Mouse (Mus musculus) layer of hippocampus, adult 9-10 months (tissue): ENCODE data around the gene St7.

Experiments used
- DNase-seq: peaks from one replicate; pipeline ENCODE4 v3.0.0; 2022; ENCODE audit warnings: low spot score

St7 gene

DNA sequence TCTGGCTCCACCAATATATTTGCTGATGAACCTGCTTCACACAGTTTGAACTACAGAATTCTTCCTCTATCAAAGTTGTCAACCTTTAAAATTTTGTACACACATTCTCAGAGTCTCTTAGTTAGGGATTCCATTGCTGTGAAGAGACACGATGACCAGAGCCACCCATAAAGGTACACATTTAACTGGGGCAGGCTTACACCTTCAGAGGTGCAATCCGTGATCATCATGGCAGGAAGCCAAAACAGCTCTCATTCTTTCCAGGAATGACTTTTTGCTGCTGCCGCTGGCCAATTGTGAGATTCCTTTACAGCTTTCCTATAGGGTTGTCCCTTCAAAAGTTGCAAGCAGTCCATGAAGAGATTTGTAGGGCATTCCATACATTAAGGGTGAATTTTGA is 210.6 kb downstream of the St7 start:
- no peak for DNase-seq

DNA sequence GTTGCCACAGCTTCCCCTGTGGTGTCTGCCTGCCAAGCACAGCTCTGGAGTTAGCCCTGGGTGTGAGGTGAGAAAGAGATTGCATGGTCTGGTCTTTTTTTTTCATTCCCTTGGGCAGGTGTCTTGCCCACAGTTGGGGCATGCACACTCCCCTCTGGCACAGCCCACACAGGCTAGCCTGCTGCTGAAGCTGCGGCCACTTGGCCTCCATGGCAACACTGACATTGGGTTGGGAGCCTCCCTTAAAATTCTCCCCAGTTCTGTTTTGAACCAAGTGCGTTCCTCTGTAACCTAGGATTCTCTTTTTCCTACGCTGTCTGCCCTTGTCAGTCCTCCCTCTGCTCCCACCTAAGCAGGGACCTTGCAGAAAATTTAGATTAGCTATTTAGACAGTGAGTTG is 213.0 kb downstream of the St7 start:
- no peak for DNase-seq

DNA sequence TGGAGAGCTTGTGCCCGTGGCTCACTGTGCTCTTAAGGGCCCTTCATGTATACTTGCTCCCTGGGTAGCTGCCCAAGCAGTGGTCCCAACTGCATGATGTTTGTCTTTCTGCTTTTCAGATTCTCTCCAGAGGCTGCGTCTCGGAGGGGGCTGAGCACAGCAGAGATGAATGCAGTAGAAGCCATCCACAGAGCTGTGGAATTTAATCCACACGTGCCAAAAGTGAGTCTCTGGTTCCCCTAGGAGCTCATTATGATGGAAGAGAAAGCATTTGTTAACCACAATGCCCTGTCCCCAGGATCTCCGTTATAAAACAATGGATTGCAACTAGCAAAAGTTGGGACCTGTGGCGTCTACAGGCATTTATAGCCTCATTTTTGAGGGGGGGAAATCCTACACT is 213.6 kb downstream of the St7 start:
- DNase-seq: no peak

DNA sequence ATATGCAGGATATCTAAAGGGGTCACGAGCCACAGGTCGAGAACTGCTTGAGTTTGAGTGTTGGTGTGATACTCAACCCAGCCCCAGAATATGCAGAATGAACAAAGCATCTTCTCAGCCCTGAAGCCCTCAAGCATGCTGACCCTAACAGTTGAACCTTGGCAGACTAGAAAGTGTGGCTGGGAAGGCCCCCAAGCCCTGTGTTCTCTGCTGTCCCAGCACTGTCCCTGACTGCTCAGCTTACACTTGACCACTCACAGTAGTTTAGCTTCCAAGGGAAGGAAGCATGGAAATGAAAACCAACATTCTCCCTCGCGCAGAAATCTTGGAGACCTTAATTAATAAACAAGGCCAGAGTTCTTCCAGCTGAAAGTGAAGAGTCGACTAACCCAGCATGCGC is 219.6 kb downstream of the St7 start:
- DNase-seq: no peak

DNA sequence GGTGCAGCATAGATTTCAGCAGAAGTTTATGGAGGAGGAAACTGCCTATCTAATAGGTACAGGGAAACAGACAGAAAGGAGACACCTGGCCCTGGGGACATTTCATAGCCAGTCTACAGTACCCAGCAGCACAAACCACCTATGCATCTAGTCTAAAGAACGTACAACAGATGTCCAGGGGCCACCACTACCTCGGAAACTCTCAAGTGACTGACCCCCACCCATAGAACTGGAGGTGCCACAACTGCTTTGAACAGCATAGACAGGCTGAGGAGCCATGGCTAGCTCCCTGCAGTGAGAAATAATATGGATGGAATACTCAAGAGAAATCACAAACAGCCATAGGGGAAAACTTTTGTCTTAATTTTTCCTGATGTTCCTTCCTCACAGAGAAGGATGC is 220.1 kb downstream of the St7 start:
- DNase-seq: no peak

DNA sequence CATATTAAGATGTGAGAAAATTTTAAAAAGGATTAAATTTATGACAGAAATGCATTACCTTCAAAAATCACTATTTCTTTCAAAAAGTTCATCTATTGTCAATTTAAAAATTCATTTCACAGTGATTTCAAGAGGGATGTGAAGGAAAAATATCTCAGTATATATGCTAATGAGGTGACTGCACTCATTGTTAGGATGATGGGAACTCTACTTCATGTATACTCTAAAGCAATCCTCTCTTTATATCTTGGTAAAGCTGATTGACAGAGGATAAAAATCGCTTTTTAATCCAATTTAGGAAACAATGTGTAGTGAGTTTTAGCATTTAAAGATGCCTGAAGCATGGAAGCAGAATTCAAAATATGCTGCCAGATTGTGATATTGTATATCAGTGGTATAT is 220.6 kb downstream of the St7 start:
- DNase-seq: no peak

DNA sequence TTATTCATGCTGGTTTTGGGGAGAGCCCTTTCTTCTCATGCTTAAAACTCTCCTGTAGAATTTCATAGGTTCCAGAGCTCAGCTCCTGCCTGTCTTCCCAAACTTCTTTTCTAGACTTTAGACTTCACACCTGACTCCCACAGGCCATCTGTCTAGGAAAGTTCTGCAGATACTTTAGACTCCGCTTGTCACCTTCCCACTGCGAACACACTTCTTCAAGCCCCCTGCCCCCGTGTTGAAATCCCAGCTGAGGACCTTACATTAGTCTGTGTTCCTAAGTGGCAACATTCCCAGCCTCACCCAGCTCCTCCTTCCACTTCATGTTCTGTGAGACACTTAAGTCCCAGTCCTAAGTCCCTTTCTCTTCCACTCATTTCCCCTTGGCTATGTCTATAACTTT is 221.6 kb downstream of the St7 start:
- no peak for DNase-seq

DNA sequence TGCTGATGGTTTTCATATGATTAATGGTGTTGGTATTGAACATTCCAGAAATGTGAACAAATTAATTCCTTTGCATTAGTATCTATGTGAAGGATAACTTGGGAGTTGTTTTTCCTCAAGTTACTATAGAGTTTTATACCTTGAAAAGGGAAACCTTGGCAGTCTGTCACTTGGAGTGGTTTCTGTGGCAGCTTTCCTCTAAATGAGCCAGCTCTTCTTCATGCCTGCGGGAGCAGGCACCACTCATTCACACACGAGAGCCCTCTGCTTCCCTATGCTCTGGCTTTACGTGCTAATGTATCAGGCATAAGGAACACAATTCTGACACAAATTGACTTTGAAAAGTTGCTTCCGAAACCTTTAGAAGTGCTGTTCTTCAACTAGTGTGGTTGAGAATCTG is 224.5 kb downstream of the St7 start:
- DNase-seq: no peak

DNA sequence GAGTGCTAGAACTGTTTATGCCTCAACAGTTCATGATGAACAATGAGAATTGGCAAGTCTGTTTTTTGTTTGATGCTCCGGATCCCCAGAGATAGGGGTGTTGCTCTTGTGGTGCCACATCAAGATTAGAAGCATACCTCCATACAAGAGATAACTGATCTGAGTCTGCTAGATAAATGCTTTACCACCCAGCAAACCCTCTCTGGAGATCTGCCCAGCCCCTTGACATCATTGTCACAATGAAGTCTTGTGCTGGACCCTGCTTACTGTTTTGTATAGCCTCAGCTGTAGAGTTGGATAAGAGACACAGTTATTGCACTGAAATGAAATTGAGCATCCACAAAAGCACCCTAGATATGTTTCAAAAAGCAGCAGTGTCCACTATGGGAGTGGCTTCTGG is 229.4 kb downstream of the St7 start:
- DNase-seq: no peak

DNA sequence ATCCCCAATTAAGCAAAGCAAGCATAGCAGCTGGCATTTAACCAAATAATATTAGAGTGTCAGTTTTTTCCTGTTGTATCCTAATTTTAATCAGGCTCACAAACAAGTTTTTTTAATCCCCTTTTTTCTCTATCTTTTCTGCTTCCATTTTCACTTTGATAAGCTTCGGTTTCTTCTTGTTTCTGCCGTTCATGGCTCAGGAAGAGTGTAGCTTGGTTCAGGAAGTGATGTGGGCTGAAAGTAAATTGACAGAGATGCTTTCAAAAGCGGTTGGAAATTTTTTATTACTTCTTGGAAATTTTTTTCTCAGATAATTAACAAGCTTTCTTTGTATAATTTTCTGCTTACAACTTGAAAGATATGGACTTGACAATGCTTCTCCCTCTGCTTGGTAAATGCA is 230.2 kb downstream of the St7 start:
- no peak for DNase-seq

DNA sequence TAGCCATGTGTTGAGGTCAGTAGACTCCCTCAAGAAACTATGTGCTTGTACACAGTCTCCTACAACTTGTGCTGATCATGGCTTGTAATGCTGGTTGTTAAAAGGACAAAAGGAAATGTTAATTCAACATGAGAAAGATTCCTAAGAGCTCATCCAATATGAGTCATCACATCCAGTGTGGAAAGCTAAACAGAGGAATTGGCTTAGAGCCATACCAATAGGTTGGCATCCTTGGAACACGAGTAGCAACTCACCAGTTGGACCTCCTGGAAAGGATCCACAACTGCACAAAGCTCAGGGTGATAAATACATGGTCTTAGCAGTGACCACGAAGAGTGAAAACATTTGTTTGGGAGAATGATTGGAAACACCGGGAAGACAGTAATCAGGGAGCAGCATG is 230.6 kb downstream of the St7 start:
- no peak for DNase-seq

DNA sequence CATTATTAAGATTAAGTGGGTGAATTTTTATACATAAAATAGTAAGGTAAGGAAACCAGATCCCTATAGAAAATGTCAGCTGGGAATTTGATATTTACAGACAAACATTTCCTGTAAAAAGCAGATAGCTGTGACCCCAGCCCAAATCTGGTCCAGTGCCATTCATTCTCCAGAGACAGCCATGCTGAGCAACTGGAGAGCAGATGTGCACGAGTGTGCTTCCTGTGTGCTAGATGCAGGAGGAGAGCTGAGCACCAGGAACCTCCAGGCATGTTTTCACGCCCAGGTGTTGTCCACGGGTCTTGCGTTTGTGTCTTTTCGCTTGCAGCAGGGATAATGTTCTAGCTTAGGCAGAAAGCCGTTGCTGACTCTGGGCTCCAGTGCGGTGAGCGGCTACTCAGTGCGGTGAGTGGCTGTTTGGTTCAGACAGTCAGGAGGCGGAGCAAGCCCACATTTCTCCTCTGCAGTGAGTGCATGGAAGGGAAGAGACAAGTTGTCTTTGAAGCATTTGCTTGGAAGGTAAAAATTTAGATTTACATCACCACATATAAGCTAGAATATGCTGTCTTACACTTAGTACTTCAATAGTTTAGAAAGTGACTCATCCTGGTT is 231.3 kb downstream of the St7 start:
- DNase-seq: no peak

DNA sequence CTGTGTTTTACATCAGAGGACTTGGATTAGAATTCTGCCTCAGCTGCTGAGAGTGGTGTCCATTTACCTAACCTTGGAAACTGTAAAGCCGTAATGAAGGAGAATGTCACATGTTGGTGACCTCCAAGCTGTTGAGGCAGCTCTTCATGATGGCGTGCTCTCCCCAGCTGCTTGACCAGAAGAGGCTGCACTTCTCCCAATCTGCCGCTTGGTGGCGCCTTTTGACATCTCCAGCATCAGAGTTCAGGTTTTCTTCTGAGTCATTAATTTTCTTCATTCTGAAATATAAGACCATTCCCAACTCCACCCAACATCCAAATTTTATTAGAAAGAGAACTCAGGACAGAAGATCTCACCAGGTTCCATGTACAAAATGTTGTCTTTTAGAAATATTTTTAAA is 232.5 kb downstream of the St7 start:
- DNase-seq: no peak

DNA sequence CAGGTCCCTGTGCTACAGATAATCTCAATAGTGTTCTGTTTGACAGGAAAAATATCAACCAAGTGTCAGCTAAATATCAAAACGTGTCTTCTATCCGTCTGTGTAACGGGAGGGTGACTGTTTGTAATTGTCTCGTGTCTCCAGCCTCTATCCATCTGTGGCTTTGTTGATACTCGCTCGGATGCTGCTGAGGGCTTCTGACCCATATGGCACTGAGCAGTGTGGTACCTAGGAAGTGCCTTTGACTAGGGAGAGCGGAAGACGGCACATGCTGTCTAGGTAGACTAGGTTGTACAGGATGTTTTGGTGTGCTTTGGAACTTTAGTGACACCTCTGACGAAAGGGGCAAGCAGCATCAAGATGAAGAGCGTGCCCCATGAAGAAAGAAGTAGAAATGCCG is 235.0 kb downstream of the St7 start:
- no peak for DNase-seq

DNA sequence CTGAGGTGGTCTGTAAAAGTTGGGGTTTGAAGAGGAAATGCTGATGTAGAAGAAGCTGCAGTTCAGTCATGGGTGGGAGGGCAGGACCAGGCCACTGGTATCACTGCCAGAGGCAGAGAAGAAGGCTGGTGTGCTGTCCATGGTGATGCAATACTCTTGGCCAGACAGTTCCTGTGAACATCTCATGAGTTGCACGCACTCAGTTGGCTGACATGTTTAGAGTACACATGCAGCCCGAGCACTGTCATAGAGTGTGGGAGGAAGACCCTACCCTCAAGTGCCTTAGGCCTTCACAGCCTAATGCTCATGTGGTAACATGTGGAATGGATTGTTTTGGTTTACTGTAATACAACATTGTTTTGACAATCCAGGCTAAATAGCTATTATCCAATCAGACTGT is 238.5 kb downstream of the St7 start:
- DNase-seq: no peak

DNA sequence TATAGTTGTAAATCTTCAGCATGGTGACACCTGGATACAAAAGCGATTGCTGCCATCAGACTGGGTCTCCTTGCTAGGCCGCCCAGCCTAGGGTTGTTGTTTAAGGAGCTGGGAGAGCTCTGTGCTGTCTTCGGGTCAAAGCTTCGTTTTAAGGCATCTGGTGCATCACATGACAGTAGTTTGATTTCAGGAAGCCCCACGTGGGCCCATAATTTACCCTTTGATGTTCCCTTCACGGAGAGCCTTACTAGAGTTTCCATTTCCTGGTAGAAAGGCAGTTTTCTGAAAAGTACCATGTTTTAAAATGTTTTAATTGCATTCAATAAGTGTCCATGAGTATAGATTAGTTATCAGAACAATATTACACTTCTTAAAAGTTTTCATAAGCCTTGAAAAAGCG is 239.1 kb downstream of the St7 start:
- DNase-seq: no peak

DNA sequence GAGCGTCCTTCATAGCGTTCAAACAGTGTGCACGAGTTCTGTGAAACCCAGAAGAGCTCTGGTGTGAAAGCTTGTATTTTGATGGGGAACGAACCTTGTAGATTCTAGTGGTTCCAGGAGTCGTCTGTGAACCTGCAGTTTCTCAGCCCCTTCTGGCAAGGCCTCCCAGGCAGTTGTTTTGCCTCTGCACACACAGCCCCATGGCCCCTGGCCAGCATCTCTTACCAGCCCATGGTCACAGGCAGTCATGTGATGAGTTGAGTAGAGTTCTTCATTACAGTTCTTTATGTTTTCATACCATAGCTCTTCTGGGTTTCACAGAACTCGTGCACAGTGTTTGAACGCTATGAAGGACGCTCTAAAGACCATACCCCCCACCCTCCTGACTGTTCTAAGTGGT is 240.1 kb downstream of the St7 start:
- DNase-seq: no peak

DNA sequence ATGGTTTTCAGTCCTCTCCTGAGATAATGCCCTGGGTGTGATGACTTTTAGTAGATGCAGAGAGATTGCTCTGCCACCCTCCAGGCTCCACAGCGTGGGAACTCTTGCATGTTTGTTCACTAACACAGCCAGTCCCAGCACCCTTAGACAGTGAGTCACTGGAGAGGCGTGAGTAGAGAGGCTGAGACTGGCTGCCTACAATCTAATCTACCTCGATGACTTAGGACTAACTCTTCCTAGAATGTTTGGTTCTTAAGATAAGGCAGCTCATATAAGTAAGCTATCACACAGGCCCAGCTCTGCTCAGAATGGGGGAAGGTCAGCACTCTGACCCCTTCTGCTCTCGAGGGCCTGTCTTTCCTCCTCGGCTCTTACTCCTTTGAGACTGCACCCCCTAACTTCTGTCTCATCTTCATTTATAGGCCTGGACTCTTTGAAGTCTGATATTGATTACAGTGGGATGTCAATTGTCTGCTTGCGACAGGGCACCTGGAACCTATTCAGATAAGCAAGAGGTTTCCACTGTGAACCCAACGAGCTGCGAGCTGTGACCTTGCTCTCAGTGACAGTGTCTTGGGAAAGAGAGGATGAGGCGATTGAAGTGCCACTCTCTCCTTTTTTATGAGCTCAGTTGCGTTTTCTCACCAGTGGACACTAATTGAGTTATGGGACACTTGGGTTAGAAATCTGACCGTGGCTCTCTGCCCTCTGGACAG is 246.1 kb downstream of the St7 start:
- DNase-seq: no peak

DNA sequence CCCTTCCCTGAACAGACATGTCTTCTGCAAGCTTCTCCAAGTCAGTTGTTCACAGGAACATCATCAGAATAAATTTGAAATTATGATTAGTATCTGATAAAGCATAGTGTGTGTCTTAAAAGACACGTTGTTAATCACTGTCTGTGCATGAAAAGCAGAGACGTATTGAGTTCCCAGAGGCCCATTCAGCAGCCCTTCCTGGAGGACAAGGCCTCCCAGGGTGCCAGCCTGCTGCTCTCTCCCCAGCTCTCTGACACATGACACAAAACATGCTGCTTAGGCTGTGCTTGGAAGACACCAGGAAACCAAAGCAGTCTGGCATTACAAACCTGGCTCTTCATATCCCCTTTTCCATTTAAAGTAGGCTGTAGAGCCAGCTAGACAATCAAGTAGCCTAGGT is 249.2 kb downstream of the St7 start:
- DNase-seq: no peak

DNA sequence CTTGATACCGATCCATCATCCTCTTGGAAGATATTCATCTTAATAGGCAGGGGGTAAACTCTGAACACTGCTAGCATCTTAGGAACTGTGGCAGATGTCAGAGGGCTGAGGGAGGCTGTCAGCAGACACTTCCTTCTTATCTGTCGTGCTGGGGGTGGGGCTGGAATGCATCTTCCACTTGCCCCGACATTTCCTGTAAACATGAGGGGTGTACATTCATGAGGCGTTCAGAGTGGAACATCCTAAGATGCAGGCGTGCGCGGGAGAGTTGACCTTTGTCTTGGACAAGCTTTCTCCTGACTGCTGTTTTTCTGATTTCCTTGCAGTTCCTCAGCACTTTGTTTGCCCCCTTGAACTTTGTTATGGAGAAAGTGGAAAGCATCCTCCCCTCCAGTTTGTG is 249.6 kb downstream of the St7 start:
- DNase-seq: no peak

DNA sequence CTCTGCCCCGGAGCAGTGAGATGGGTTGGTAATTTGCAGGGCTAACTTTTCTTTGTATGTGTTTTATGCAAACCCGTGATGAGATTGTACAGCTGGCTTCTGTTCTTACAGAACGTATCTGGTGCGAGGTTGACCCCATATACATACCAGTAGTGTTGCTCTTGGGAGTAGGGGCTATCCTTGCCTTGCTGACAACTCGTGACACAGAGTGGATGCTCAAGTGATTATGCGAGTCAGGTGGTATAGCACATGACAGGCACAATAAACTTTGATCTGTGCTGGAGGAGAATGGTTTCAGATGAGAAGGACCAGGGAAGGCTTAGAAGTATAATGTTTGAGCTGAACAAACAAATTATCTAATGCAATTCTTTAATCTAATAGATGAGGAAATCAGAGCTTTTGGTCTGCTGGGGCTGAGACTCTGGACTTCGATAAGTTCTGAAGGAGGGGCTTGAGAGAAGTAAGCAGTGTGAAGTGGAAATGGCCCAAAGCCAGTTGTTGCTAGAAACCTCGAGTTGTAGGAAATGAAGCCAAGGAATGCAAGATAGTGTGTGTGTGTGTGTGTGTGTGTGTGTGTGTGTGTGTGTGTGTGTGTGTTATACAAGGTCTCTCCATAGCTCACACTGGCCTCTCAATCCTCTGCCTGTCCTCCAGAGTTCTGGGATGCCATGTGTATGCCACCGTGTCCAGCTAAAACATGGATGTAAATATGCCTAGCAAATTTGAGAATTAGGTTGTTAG is 251.3 kb downstream of the St7 start:
- DNase-seq: no peak

DNA sequence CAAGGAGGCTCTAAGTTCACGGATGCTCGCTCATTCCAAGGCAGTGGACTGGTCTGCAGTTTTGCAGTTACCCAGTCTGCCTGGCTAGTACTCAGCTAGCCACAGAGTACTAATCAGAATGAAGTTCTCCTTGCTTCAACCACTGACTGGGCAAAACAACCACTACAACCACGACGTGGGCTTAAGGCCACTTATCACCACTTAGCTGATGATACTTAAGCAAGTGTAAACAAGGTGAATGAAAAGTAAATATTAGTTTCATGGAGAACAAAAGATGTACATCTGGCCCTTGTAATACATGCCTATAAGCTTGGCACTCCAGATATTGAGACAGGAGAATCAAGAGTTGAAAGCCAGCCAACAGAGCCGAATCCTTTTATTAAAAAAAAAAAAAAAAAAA is 253.7 kb downstream of the St7 start:
- DNase-seq: no peak

DNA sequence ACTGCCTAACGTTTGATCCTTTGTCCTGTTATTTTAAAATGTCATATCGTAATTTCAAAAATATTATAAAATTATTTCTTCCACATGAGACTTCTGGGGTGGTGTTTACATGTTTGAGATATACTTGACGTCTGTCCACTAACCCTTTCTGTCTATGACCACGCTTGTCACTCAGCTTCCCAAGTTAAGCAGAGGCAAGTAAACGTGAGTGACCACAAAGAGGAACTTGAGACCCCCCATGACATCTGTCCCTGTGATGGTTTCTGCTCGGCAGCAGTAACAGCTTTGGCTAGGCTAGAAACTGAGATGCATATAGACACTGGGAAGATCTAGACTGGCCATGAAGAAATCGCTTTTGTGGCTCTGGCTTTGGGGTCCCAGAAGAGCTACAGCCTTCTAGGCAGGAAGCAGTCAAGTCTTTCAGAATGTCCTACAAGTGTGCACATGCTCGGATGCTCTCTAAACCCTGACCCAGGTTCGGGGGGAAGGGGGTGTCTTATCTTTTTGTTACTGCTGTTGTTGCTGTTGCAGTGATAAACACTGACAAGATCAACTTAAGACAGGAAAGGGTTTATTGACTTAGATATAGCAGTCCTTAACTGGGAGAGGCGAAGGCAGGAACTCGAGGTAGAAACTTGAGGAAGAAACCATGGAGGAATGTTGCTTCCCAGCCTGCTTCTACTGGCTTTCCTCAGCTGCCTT is 254.5 kb downstream of the St7 start:
- no peak for DNase-seq
